Mouse (Mus musculus) adipocyte (in vitro differentiated cells): Measurements from ENCODE around the gene Tm6sf1.

ENCODE experiments used
- DNase-seq: peaks from one replicate; pipeline ENCODE4 v3.0.0-alpha.2; 2016; ENCODE audit warnings: low spot score

The Tm6sf1 gene

DNA sequence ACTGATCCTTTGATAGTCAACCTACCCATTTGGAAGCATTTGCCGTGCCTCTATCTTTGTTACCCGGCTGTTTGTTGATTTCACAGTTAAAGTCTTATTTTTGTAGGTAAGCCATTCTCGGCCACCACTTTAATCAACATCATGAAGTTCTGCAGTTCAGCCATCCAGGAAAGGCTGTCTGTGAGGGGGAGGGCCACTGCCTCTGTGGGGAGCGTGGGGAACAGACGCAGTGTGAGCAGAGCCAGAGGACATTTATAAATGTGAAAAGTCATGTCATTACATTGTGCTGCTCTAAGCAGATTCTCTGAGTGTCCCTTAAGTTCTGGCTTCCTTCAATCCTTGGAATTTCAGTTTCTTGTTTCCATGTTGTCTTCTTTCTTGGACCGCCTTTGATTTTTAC is 8.6 kb upstream of the Tm6sf1 start:
- no peak for DNase-seq

DNA sequence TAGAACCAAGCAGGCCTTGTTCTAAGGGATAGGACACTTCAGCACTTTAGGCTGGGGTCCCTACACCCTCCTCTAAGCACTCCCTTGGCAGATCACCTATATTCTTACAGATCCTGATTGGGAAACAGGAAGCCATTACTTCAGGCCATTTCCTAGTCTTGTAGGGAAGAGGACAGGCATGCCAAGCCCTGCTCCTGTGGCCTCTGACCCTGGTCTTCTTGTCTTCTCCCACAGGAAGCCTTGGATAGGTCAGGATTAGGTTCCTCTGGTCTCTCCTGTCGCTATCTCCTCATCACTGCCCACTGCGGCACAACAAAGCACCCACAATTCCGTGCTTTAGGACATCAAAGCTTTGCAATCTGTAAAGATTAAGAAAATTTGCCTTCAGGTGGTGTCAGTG is 7.1 kb upstream of the Tm6sf1 start:
- DNase-seq: no peak

DNA sequence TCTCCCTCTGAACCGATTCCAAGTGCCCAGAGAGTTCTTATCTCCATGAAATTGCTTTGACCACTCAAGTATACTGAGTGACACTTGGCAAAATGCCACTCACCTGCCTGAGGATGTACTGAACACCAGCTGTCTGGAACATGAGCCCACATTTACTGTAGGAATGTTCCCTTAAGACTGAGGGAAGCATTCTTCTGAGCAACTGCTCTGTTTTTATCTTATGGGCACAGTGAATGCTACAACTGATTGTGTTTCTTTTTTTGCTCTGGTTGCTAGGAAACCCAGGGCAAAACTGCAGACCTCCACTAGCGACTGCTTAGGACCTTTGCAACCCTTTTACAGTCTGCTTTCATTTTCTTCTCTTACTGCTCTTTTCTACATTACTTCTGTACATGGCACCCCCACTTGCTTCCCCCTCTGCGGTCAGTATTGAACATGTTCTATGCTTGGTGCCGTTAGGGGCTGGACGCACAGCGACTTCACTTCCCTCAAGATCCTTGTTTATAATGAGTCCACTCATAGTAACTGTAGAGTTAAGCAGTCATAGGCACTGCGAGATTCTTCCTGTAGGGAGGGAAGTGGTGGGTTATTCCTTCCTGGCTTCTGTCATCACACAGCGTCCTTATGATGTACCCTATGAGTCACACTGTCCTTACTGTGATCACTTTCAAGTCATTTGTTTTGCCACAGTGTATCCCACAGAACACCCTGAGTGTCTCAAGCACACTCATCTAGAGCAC is 4.1 kb upstream of the Tm6sf1 start:
- no peak for DNase-seq

DNA sequence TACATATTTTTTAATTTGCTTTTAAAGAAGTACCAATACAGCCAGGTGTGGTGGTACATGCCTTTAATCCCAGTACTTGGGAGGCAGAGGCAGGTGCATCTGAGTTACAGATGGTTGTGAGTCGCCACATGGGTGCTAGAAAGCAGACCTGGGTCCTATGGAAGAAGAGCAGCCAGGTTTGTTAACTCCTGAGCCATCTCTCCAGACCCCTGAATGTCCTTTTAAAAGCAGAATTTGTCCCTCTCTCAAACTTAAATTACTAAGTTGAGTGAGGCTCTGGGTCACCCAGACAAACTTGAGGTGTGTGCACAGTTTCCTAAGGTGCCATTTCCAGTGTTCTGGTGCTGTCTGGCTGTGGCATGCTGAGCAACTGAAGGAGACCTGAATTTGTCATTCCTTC is 3.1 kb upstream of the Tm6sf1 start, which contains the start of gene Gm10160:
Gene Gm10160, minus strand, starts transcription at position 101 of the 400 bp plus-strand sequence.
- no peak for DNase-seq

DNA sequence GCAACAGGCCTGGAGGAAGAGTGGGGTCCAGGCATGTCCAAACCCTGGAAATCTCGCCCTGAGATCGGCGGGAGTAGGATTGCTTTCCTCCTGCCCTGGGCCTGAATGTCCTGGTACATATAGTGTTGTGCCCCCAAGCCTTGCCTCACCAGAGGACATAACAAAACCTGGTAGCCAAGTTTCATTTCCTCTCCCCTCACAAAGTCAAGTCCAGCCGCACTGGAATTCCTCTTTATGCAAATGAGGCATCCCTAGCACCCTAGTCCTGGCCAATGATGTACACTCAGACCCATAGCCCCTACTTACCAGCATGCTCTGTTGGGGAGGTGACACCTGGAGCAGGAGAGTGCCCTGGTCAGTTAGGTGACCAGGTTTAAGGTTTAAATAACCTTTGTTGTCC is 2.6 kb upstream of the Tm6sf1 start:
- DNase-seq: no peak

DNA sequence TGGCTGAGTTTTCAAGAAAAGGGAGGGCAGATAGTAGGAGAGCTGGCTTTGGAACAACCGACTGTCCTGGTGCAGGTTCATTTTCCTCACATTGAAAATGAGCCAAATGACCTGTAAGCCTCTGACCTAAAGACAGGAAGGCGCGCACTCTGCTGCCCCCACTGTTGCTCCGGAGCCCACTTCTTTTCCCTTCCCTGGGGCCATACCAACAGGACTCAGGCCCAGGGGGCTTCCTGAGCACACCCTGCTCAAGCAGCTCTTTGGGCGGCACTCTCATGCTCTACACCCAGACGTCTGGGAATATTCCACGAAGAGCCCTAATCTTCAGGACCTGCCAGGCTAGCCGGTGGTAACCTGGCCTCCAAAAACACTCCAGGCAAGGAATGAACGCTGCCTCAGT is 565 bp upstream of the Tm6sf1 start:
- no peak for DNase-seq

DNA sequence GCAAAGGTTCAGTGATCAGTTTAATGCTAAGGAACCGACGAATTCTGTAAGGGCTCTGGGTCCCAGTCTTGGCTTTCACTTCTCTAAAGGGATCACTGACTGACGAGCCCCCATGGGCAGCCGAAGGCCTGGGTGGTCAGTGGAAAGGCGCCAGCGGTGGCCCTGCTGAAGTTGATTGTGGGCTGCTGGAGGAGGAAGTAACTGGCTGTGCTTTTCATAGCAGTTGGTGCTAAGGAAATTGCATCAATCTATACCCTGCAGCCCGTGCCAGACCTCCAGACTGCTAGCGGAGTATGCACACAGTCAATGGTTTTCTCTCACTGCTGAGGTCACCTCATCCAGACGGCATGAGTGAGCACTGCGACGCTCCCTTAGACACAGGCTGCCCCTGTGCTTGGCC is 1.3 kb downstream of the Tm6sf1 start:
- DNase-seq: no peak

DNA sequence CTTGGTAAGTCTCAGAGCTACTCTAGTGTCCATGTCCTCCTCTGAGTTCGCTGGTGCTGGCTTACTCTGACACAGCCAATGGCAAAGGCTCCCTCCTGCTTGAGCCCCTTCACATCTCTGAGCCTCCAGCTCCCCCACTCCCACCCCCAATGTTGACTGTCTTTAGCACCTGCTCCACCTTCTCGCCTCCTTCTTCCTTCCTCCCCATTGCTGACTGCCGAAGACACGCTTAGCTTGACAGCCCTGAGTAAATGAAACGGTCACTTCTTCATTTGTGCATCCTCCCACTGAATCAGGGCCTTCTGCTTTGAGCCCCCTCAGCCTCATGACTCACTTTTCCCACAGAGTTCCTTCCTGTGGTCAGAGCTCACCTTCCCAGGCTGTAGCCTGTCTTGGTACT is 2.2 kb downstream of the Tm6sf1 start:
- DNase-seq: no peak

DNA sequence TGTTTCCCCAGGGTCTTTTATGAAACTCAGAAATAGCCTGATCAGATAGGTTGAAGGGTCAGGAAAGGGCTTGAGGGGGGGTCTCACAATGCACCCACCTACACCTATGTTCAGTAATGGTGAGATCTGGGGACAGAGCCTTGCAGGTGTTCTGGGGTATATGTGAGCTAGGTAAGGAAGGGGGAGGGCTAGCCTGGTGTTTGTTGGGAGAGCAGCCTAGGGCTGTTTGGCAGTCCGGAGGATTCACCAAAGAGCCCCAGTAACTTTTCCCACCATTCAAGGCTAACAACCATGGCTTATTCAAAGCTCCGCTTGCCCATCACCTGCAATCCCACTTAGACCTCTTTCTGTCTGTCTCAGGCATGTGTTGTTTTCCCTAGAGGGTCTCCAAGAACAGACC is 2.7 kb downstream of the Tm6sf1 start:
- DNase-seq: no peak

DNA sequence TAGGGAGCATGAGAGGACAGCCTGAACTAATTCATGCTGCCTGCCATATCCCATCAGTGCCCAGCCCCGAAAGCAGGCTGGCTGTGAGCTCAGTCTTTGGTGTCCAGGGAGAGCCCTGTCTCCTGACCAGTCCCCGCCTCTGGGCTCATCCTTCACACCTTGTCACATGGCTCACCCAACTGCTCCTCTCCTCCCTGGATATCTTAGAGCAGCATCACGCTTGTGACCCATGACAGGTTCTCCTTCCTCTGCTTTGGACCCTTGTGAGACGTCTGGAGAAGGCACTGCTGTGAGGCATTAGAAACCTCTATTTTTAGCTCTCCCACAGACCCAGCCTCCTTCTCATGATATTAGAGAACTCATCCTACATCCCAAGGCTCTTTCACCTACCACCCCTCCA is 3.1 kb downstream of the Tm6sf1 start:
- no peak for DNase-seq

DNA sequence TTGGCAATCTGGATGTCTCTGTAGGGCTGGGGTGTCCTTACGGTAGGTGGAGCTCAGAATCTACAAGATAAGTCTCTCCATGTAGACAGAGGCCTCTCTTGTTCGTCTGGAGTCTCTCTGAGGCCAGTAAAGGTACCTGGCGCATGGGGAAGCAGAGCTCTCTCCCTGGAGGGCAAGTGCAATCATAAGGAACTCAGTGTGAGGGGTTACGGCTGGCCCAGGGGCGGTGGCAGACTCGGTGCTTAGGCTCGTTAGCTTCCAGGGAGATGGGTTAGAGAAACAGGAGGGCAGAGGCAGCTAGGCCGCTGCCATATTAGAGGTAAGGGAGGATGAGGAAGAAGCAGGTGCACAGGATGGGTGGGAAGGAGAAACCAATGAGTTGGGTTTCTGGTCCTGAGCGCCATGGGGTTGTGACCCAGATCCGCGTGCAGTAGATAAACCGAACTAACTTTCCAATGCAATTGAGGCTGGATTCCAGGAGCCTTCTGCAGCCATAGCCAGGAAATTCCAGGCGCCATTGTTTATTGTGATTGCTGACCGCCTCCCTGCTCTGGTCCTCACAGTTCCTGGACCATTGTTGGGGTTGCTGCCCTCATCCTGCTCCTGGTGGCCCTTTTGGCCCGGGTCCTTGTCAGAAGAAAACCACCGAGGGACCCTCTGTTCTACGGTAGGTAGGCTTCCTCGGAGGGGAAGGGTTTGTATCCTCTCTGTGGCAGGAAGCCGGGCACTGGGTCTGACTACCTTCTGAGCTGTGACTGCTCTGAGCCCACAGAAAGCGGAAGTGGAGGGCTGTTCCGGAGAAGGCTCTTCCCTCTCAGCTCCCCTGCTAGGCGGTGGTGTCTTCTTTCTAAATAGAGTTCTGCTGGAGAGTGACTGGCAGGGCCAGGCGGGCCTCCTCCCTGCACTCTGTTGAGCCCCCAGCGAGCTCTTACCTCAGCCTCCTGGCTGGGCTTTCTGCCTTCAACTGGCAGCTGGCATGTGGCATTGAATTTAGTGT is 4.1 kb downstream of the Tm6sf1 start:
- no peak for DNase-seq

DNA sequence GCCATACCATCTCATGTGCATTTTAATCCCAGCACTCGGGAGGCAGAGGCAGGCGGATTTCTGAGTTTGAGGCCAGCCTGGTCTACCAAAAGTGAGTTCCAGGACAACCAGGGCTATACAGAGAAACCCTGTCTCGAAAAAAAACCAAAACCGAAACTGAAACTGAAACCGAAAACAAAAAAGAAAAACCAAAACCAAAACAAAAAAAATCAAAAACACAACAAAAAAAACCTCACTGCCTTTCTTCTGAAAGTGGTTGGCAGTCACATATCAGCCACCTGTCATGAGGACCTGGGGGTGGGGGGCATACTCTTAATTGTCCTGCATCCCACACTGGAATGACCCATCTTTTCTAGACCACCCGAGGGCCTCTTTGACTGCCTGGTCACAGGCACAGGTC is 5.8 kb downstream of the Tm6sf1 start:
- DNase-seq: peak; percentile 13

DNA sequence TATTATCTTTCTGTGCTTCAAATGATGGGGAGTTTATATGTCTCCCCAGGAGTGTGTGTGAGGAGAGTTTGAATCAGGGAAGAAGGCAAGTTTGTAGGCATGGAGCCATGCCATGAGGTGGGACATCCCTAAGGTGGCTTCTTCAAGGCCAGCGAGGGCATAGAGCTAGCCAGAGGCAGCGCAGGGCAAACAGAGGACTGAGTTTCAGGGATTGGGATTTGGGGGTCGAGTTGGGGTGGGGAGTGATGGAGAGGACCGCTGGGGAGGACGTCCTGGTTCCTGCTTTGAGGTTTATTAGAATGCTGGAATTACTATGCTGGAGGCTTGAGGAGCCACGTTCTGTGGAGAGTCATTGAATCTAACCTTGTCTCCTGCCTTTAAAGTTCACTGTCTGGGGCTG is 7.1 kb downstream of the Tm6sf1 start:
- DNase-seq: no peak

DNA sequence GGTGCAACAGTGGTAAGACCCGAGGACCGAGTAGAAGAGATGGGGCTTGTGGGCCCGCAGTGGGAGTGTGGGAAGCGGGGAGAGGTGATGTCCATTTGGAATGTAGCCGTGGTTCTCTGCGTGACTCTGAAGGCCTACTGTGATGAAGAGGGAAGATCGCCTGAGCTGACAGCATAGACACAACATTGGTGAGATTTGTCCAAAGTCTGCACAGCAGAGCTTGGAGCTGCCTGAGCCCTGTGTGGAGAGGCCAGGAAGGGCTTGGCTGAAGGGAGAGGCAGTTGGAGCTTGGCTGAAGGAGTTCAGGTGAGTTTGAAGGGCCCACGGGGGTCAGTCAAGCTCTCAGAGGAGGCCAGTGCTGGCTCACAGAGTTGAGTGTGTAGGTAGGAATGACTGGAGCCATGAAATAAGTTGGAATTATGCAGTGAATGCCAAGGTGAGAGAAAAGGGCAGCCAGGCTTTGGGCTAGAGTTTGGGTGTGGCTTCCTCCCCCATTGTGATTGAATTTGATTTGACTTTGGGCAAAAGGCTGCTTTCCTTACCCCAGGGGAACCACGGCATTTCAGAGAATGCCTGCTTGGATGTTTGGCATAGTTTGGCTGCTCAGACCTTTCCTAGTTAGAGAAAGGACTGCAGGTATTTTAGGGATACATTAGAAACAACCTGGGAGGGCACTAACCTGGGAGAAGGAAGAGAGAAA is 8.6 kb downstream of the Tm6sf1 start:
- DNase-seq: no peak

DNA sequence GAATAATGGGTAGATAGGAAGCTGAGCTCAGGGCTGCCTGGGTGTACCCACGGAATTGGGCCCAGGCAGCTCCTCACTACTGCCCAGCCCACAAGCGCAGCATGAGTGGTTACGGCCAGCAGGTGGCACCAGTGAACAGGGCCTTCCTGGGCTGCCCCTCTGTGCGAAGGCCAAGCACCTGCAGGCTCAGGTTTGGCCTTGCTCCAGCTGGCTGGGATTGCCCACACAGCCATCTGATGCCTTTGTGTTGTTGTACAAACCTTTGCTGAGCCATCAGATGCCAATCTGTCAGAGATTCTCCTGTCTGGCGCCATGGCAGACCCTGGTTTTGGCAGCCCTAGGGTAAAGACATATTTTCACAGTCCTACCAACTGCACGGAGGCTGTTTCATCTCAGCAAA is 9.4 kb downstream of the Tm6sf1 start:
- peak; percentile 61 for DNase-seq

DNA sequence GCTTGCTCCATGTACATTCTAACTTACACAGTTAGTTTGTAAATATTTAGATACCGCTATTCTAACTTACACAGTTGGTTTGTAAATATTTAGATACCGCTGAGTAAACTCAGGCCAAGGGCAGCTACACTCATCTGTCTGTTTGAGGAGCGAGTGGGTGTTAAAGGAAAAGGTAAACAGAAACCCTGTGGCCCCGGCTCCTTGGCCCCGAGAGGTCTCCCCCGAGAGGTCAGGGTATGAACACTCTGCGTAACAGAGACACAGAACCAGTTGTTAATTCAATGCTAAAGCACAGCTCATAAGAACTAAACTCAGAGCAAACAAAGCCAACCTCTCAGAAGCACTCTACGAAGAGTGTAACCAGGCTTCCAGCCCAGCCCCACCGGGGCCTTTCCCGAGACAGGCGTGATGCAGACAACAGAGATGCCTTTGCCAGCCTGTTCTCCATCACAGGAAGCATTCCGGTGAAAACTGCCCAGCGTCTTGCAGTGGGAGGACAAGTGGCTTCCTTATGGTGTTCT is 13.8 kb downstream of the Tm6sf1 start:
- no peak for DNase-seq

DNA sequence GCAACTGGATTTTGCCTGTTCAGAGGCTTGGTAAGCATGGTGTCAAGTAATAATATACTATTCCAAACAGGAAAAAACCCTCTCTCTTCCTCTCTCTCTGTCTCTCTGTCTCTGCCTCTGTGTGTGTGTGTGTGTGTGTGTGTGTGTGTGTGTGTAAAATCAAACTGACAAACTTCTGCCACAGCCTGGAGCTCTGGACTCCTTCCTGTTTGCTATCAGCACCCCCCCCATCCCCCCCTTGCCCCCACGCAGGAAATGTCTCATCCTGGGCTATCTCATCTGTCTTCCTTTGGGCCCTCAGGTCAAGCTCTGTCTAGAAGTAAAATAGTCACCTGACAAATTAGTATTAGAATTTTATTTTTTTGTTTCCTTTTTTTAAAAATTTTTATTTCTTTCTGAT is 15.0 kb downstream of the Tm6sf1 start:
- DNase-seq: no peak

DNA sequence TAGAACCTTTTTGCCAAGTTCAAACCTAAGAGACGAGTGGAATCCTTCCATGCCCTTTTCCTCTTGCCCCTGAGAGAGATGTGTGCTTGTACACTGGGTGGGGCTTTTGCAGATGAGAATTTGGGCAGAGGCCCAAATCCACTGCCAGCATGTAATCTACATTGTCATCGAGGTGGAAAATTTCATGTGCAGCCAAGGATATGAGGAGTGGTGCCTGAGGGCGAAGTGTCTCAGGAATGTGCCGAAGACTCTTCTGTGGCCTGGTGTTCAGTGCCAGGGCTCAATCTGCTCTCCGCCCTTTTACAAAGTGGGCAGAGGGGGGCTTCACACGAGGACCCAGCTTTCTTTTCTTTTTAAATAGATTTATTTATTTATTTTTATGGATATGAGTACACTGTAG is 15.8 kb downstream of the Tm6sf1 start:
- peak; percentile 8 for DNase-seq

DNA sequence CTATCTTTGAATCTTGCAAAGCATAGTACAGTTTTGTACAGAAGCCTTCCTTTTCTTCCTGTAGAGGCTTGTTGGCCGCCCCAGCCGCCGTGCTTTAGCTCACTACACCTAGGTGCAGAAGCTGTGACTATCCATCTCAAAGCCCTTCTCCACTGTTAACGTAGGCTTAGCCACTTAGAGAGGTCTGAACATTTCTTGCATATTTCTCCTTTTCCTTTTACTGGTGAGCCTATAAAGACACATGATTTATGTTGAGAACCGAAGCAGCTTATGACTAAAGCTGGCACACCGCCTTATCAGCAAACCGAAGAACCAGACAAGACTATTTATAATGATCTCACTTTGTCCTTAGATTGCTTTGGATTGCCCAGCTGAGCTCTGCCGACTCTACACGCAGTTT is 16.6 kb downstream of the Tm6sf1 start:
- peak; percentile 12 for DNase-seq

DNA sequence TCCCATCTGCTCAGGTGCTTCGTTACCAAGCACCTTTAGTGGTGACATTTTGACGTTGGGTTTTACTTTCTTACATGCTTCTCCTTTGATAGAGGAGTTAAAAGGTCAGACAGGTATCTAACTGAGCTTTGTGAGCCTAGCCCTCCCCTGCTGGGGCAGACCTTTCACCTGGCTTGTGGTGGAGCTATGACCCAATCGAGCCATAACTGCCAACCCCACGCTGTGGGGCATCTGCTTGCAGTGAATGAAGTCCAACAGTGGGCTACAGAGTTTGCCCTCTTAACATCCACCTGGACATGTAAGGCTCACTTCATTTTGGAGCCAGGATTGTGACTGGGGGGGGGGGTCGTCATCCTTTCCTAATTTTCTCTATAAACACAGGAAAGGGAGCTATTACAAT is 21.5 kb downstream of the Tm6sf1 start:
- DNase-seq: no peak

DNA sequence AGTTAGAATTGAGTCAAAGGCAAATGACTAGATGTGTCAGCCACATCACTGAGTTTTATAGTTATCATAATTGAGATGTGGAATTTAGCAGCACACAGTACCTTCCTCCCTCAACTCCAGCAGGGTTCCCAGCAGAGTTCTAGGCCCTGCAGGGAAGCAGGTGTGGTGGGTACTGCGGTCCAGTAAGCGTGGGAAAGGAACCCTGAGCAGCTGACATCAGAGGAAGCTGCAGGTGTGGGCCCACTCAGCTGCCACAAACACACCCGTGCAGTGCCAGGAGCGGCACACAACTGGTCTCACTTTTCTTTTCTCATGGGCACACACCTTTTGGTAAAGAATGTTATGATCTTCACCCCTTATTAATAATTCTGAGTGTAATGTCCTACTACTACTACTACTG is 22.0 kb downstream of the Tm6sf1 start:
- no peak for DNase-seq

DNA sequence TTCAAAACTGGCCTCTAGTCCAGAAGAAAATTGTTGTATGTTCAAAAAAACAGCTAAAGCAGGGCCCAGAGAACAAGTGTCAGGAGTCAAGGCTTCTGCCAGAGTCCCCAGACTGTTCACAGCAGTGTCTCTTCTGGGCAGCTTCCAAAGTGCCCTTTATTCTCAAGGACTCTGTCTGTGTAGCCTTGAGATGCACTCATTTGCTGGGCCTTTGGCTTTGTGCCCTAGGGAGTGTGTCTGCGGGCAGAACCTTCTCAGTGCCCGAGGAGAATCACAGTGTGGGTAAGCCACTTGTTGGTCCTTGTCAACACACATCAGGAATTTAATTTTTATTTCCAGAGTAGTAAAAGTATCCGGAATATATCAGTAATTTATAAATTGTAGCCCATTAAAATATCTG is 22.8 kb downstream of the Tm6sf1 start:
- peak; percentile 16 for DNase-seq
